Mouse (Mus musculus) E14TG2a.4 (cell line): ENCODE measurements at regions not wholly inside any gene's neighbourhood (a gene's known extent, or its start where the extent isn't known, plus 50 kb on each side); places are given as distances from the start of the nearest gene placed in this dataset.

Experiments
- CTCF ChIP-seq: conservative IDR thresholded peaks from 2 replicates; pipeline ENCODE4 v1.5.1; 2014; ENCODE audit warnings: low read length
- NANOG ChIP-seq: IDR thresholded peaks from 2 replicates; pipeline ENCODE4 v1.6.1; 2014; ENCODE audit warnings: borderline replicate concordance, low read length, mixed read lengths

- TF ChIP-seq CTCF: peak; percentile 65
- TF ChIP-seq NANOG: no peak
Measured at GRCm38 (mm10) chr6:139391307-139391706, 110.5 kb downstream of the Rergl start.
